Mouse (Mus musculus) heart, adult 2 months (tissue): ENCODE data around the gene Gabbr1.

Source experiments
- CTCF ChIP-seq: fragments of 200-600 bp; IDR thresholded peaks from 2 replicates; pipeline ENCODE4 v1.8.1; 2022; ENCODE audit warnings: antibody characterized with exemption, mild to moderate bottlenecking, moderate library complexity
- EP300 ChIP-seq: fragments of 200-500 bp; IDR thresholded peaks from 2 replicates; pipeline ENCODE4 v1.6.1; 2011; ENCODE audit warnings: low read depth, low read length, control low read depth; ENCODE audit not compliant: insufficient read depth

- TF ChIP-seq EP300 = no peak
- no peak for TF ChIP-seq CTCF
Measured at GRCm38 (mm10) chr17:37002364-37003330, 43.1 kb upstream of the Gabbr1 start.
